Mouse (Mus musculus) bone marrow macrophage, adult 2 months (primary cell): ENCODE data around the gene Adamtsl4.

Experiments
- CTCF ChIP-seq: IDR thresholded peaks from 2 replicates; pipeline ENCODE4 v1.5.1; 2012; ENCODE audit warnings: low read depth, mild to moderate bottlenecking, low read length, moderate library complexity
- POLR2A ChIP-seq: IDR thresholded peaks from 2 replicates; pipeline ENCODE4 v1.6.1; 2012; ENCODE audit warnings: mild to moderate bottlenecking, low read depth, low read length, borderline replicate concordance

DNA sequence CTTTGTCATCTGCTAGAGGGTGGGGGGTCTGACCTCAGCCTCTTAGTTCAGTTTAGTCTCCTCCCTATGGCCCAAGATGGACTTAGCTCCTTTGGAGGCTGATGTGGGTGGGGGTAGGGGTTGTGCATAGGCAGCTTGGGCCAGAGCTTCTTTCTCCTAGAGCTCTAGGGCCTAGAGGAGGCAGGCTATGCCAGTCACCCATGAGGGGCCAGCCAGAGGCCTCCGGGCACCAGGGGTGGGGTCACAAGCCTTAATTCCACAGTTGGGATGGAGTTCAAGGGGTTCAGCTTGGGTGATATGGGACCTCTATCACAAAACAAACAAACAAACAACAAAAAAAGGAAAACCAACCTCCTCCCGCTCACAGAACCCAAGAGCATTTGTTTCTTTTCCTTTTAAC lies 2.0 kb downstream of the Adamtsl4 start:
- no peak for TF ChIP-seq CTCF
- TF ChIP-seq POLR2A, result no peak
